Comparison of ENCODE assay signal across 10 mouse cellular contexts in the genomic region with DNA sequence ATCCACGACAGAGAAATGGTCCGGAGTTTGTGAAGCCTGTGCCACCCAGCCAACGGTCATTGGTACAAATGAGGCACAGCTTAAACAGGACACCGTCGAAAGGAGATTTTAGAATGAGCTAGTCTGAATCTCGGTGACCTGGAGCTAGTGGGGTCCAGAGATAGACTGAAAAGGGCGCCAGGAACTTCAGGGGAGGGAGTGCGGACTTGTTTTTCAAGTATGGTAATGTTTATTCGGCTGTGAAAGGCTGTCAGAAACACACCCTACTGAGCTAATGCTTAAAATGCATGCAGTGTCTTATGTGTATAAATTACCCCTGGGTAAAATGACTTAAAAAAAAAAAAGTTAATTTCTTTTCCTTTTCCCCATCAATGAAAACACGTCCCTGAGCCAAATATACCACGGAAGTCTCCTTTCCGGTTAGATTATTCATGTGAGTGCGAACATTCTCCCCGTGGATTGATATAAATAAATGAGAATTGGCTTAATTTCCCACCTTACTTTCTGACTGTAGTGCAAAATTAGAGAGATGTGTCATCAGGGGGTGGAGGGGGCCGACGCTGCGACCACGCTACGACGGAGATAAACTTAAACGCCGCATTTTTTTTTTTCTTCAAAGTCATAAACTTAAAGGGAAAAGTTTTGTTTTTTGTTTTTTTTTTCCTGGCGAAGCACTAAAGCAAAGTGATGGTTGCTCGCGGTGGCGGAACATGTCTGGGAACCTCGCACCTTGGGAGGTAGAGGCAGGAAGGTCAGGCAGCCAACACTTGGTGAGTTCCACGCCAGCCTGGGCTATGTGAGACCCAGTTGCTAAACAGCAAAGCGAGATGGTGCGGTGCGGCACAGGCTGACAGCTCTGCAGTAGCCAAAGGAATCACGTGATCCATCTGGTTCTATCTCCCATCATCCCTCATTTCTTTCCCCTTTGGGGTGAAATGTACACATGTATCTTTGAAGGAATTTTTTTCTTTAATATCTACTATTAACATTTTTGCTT. TPM values are rescaled to one million over a fixed set of nuclear protein-coding genes. Genes with fewer than 3 reads are reported as not detected.
DNase-seq lines count a peak whose midpoint lies in the region; ATAC-seq and TF ChIP-seq lines count a peak whose summit lies in the region.
"Had no signal": no experiment of that assay in that cellular context is flagged by ENCODE, and none has a peak within 500 bp of the region (broad histone marks: within the 10 kb centered on the region; RNA-seq: fewer than 3 reads in every experiment).

No protein-coding gene starts in this region.

- no peak for TF ChIP-seq CTCF in C2C12 (IDR thresholded peaks at IDR 0.05; ENCODE audit: control insufficient read depth, insufficient read depth, insufficient read length)

- H3K79me2 ChIP-seq in C2C12 (ENCODE audit: control insufficient read depth, insufficient read depth): no peaks in the 10 kb centered on the region

- H3K27ac ChIP-seq in heart, embryonic 14.5 days (replicated peaks in 1 of 2; ENCODE audit: control insufficient read depth in 1 of 2, insufficient read depth in 1 of 2, low read depth in 2 of 2, low read length in 2 of 2): peak overlapping the region in 1 of 2 experiments; percentile 3; a peak in 1 of 4 replicates
- H3K27ac ChIP-seq in embryonic facial prominence, embryonic 12.5 days: no peak overlapping the region
- H3K27ac ChIP-seq in limb, embryonic 14.5 days (replicated peaks; ENCODE audit: low read depth, low read length): no peak overlapping the region

- peaks cover 6 to 10% of the 10 kb centered on the region in 2 experiments; a peak in 3 of 4 replicates for H3K4me1 ChIP-seq in heart, embryonic 14.5 days (ENCODE audit: control insufficient read depth in 2 of 2, insufficient read depth in 2 of 2, low read length in 2 of 2)
- H3K4me1 ChIP-seq in embryonic facial prominence, embryonic 12.5 days: no peaks in the 10 kb centered on the region
- H3K4me1 ChIP-seq in limb, embryonic 14.5 days (ENCODE audit: control insufficient read depth, insufficient read depth, low read length): no peaks in the 10 kb centered on the region

- H3K9me3 ChIP-seq in heart, embryonic 14.5 days (ENCODE audit: control insufficient read depth, low read length): no peaks in the 10 kb centered on the region
- H3K9me3 ChIP-seq in embryonic facial prominence, embryonic 12.5 days: no peaks in the 10 kb centered on the region
- H3K9me3 ChIP-seq in limb, embryonic 14.5 days (ENCODE audit: control insufficient read depth, low read length): no peaks in the 10 kb centered on the region

- intact Hi-C loops in heart, postnatal 25 days (cut with DNase I): no loop called here

- DNase-seq in heart, postnatal 25 days (ENCODE audit: low spot score): no peak
- DNase-seq in limb, embryonic 14.5 days (ENCODE audit: low spot score): no peak
- DNase-seq in ovary, postnatal 10 days (ENCODE audit: low spot score): no peak
- no peak for DNase-seq in retina, embryonic 14.5 days (ENCODE audit: low spot score)
- no peak for DNase-seq in thymus, postnatal 25 days
- DNase-seq: right cerebral cortex, postnatal 14 days had no signal

- peak overlapping the region; percentile 60 for H3K4me2 ChIP-seq in heart, embryonic 14.5 days (ENCODE audit: low read length)
- H3K4me2 ChIP-seq in embryonic facial prominence, embryonic 12.5 days (replicated peaks): peak overlapping the region; percentile 35
- H3K4me2 ChIP-seq in limb, embryonic 14.5 days (replicated peaks; ENCODE audit: low read depth, low read length, severe bottlenecking): peak overlapping the region; percentile 37

- ATAC-seq in heart, embryonic 14.5 days (ENCODE audit: insufficient number of reproducible peaks, insufficient read depth, low FRiP score, low read depth): no peak
- ATAC-seq in embryonic facial prominence, embryonic 12.5 days (ENCODE audit: insufficient number of reproducible peaks, insufficient read depth, low FRiP score, low TSS enrichment): no peak
- ATAC-seq in limb, embryonic 14.5 days (ENCODE audit: low FRiP score, low read depth): no peak

- H3ac ChIP-seq in C2C12 (ENCODE audit: control insufficient read depth, insufficient read length, low read depth): no peak overlapping the region

- H3K9ac ChIP-seq in heart, embryonic 14.5 days (ENCODE audit: low read length): peak overlapping the region; percentile 46
- no peak overlapping the region for H3K9ac ChIP-seq in embryonic facial prominence, embryonic 12.5 days
- H3K9ac ChIP-seq in limb, embryonic 14.5 days (ENCODE audit: low read depth, low read length, severe bottlenecking): no peak overlapping the region

- H3K79me3 ChIP-seq in C2C12 (ENCODE audit: low read depth): no peaks in the 10 kb centered on the region

- WGBS in heart, embryonic 14.5 days: 12% methylated on average over 32 of the region's 32 CpGs
- WGBS in embryonic facial prominence, embryonic 12.5 days: 14% methylated on average over 32 of the region's 32 CpGs
- WGBS in limb, embryonic 14.5 days: 14% methylated on average over 32 of the region's 32 CpGs

- H3K4me3 ChIP-seq in heart, embryonic 14.5 days (ENCODE audit: control insufficient read depth in 1 of 2, insufficient read depth in 1 of 2, low read depth in 1 of 2, low read length in 2 of 2): peak overlapping the region; percentile 25; a peak in 3 of 4 replicates
- no peak overlapping the region for H3K4me3 ChIP-seq in C2C12 (ENCODE audit: insufficient read depth, poor library complexity, severe bottlenecking)
- H3K4me3 ChIP-seq in embryonic facial prominence, embryonic 12.5 days: no peak overlapping the region
- H3K4me3 ChIP-seq in limb, embryonic 14.5 days (replicated peaks; ENCODE audit: low read length): peak overlapping the region; percentile 16; the same call in 1 of the 2 replicates

- H3K36me3 ChIP-seq in heart, embryonic 14.5 days (ENCODE audit: control insufficient read depth, insufficient read depth, low read length): no peaks in the 10 kb centered on the region
- H3K36me3 ChIP-seq in C2C12 (ENCODE audit: control insufficient read depth, insufficient read depth): no peaks in the 10 kb centered on the region
- H3K36me3 ChIP-seq in embryonic facial prominence, embryonic 12.5 days: no peaks in the 10 kb centered on the region
- H3K36me3 ChIP-seq in limb, embryonic 14.5 days (ENCODE audit: control insufficient read depth, insufficient read depth, low read length): no peaks in the 10 kb centered on the region

- no peak for TF ChIP-seq POLR2A in limb, embryonic 14.5 days (IDR thresholded peaks at IDR 0.05; ENCODE audit: borderline replicate concordance, extremely low read depth, insufficient read depth, insufficient read length)

- H3K27me3 ChIP-seq in heart, embryonic 14.5 days (ENCODE audit: control insufficient read depth, insufficient read depth, low read length): no peaks in the 10 kb centered on the region
- H3K27me3 ChIP-seq in C2C12 (ENCODE audit: control insufficient read depth, insufficient read depth, insufficient read length): no peaks in the 10 kb centered on the region
- H3K27me3 ChIP-seq in embryonic facial prominence, embryonic 12.5 days: 0 out of 2 replicates have a peak, but pooled peaks cover 5% of the 10 kb centered on the region
- H3K27me3 ChIP-seq in limb, embryonic 14.5 days (ENCODE audit: control insufficient read depth, insufficient read depth, low read length): no peaks in the 10 kb centered on the region

TF ChIP-seq in C2C12, 6 proteins besides CTCF, POLR2A, EP300 and RAD21:
- no peak for TF ChIP-seq MAX (IDR thresholded peaks at IDR 0.05)
- TF ChIP-seq MYOD1 (IDR thresholded peaks at IDR 0.05; ENCODE audit: control insufficient read depth, insufficient read length, low read depth): no peak
- TF ChIP-seq MYOG (IDR thresholded peaks at IDR 0.05; ENCODE audit: control insufficient read depth, extremely low read depth, insufficient read length): no peak
- TF ChIP-seq CEBPB (IDR thresholded peaks at IDR 0.05; ENCODE audit: low read depth): no peak
- TF ChIP-seq USF1 (IDR thresholded peaks at IDR 0.05; ENCODE audit: low read depth): peak; percentile 33
- TF ChIP-seq FOSL1 (IDR thresholded peaks at IDR 0.05; ENCODE audit: insufficient read depth, low read length, poor library complexity, severe bottlenecking): no peak
TF ChIP-seq in C2C12: peak in this region for 1.

RNA-seq across cellular contexts. Expression of gene Pim1, which starts 12.4 kb away (rescaled TPM):
- polyA plus RNA-seq in heart, embryonic 14.5 days (2014; fragmentation: Nextera tagmentation; extraction: Ambion mirVana): 14.1 and 16.5 TPM in 2 replicates
- total RNA-seq in heart, postnatal 25 days (2021): 10 to 100 TPM; 22.1 to 32.7 TPM
- 4.8 TPM for polyA plus RNA-seq in C2C12 (2012; fragmentation: generic; extraction: Trizol)
- 20.1 and 20.3 TPM in 2 replicates for polyA plus RNA-seq in embryonic facial prominence, embryonic 12.5 days (2016; fragmentation: Nextera tagmentation; extraction: Ambion mirVana)
- polyA plus RNA-seq in limb, embryonic 14.5 days (2012; rRNA removed): 18.4 and 23.3 TPM in 2 replicates
- 15.7 TPM in 2 replicates for polyA plus RNA-seq in limb, embryonic 14.5 days (2014; fragmentation: Nextera tagmentation; extraction: Ambion mirVana)

RNA-seq across cellular contexts. Expression of gene Gm17657, which starts 46.5 kb away (rescaled TPM):
- polyA plus RNA-seq in heart, embryonic 14.5 days (2014; fragmentation: Nextera tagmentation; extraction: Ambion mirVana): not detected in 2 replicates
- not detected for total RNA-seq in heart, postnatal 25 days (2021)
- not detected for polyA plus RNA-seq in C2C12 (2012; fragmentation: generic; extraction: Trizol)
- not detected in 2 replicates for polyA plus RNA-seq in embryonic facial prominence, embryonic 12.5 days (2016; fragmentation: Nextera tagmentation; extraction: Ambion mirVana)
- 0.04 TPM in 1 of 2 replicates, not detected in the other for polyA plus RNA-seq in limb, embryonic 14.5 days (2012; rRNA removed)
- polyA plus RNA-seq in limb, embryonic 14.5 days (2014; fragmentation: Nextera tagmentation; extraction: Ambion mirVana): not detected in 2 replicates
- total RNA-seq: left cerebral cortex, postnatal 36 days had no signal

RNA-seq across cellular contexts. Expression of gene Tbc1d22b, which starts 46.6 kb away (rescaled TPM):
- polyA plus RNA-seq in heart, embryonic 14.5 days (2014; fragmentation: Nextera tagmentation; extraction: Ambion mirVana): 8.1 and 10.2 TPM in 2 replicates
- 10 to 100 TPM; 12.7 to 13.3 TPM for total RNA-seq in heart, postnatal 25 days (2021)
- 7.9 TPM for polyA plus RNA-seq in C2C12 (2012; fragmentation: generic; extraction: Trizol)
- 19.0 and 19.1 TPM in 2 replicates for polyA plus RNA-seq in embryonic facial prominence, embryonic 12.5 days (2016; fragmentation: Nextera tagmentation; extraction: Ambion mirVana)
- 24.0 and 27.2 TPM in 2 replicates for polyA plus RNA-seq in limb, embryonic 14.5 days (2012; rRNA removed)
- polyA plus RNA-seq in limb, embryonic 14.5 days (2014; fragmentation: Nextera tagmentation; extraction: Ambion mirVana): 15.2 and 15.7 TPM in 2 replicates

RNA-seq across cellular contexts. Expression of gene Tmem217, which starts 49.2 kb away (rescaled TPM):
- polyA plus RNA-seq in heart, embryonic 14.5 days (2014; fragmentation: Nextera tagmentation; extraction: Ambion mirVana): 0.41 TPM in 1 of 2 replicates, not detected in the other
- not detected for total RNA-seq in heart, postnatal 25 days (2021)
- not detected for polyA plus RNA-seq in C2C12 (2012; fragmentation: generic; extraction: Trizol)
- polyA plus RNA-seq in embryonic facial prominence, embryonic 12.5 days (2016; fragmentation: Nextera tagmentation; extraction: Ambion mirVana): 1.8 and 2.4 TPM in 2 replicates
- 0.09 and 0.28 TPM in 2 replicates for polyA plus RNA-seq in limb, embryonic 14.5 days (2012; rRNA removed)
- 0.40 and 0.41 TPM in 2 replicates for polyA plus RNA-seq in limb, embryonic 14.5 days (2014; fragmentation: Nextera tagmentation; extraction: Ambion mirVana)
- total RNA-seq: left cerebral cortex, postnatal 36 days had no signal

Comparison
In these comparisons a context has a peak if more than half of its experiments do, and no peak if none do; other contexts are left out.
1. H3K4me3 ChIP-seq: peak in heart, embryonic 14.5 days (2 of 2) and limb, embryonic 14.5 days (single experiment); none in C2C12 (single experiment) and embryonic facial prominence, embryonic 12.5 days (single experiment).
2. Peak in every context shown above with its lines, with median percentiles within 50 percentile points of each other: H3K4me2 ChIP-seq.